Comparison of ENCODE assay signal across 15 mouse cellular contexts in genomic region chr19:40760071-40760470, GRCm38 (mm10). TPM values are rescaled to one million over a fixed set of nuclear protein-coding genes. Genes with fewer than 3 reads are reported as not detected.
"Had no signal": no experiment of that assay in that cellular context is flagged by ENCODE, and none has a peak within 500 bp of the region (broad histone marks: within the 10 kb centered on the region; RNA-seq: fewer than 3 reads in every experiment).

No protein-coding gene starts in this region.

- H3K9me3 ChIP-seq: limb, embryonic 15.5 days; midbrain, embryonic 15.5 days; neural tube, embryonic 13.5 days; stomach, embryonic 15.5 days had no signal

- ATAC-seq: midbrain, embryonic 15.5 days had no signal

- DNase-seq: kidney, adult 9 months; kidney, postnatal 36 days; layer of hippocampus, adult 9-11 months; layer of hippocampus, postnatal 36 days; lung, adult 18-20 months; right cerebral cortex, postnatal 14 days; thymus, adult 2 months; thymus, postnatal 25 days had no signal

- H3K4me2 ChIP-seq: limb, embryonic 15.5 days; midbrain, embryonic 11.5 days; midbrain, embryonic 15.5 days; neural tube, embryonic 13.5 days; stomach, embryonic 15.5 days had no signal

- H3K27me3 ChIP-seq: limb, embryonic 15.5 days; midbrain, embryonic 15.5 days; neural tube, embryonic 13.5 days; stomach, embryonic 15.5 days had no signal

- H3K4me1 ChIP-seq: stomach, embryonic 15.5 days had no signal

- H3K9ac ChIP-seq: limb, embryonic 15.5 days; liver, embryonic 14.5 days; midbrain, embryonic 15.5 days; neural tube, embryonic 13.5 days; stomach, embryonic 15.5 days had no signal

- H3K27ac ChIP-seq: kidney, postnatal 0 days; limb, embryonic 15.5 days; liver, embryonic 14.5 days; midbrain, embryonic 15.5 days; neural tube, embryonic 13.5 days; stomach, embryonic 15.5 days had no signal

- H3K36me3 ChIP-seq: limb, embryonic 15.5 days; midbrain, embryonic 15.5 days; neural tube, embryonic 13.5 days; stomach, embryonic 15.5 days had no signal

- H3K4me3 ChIP-seq: limb, embryonic 15.5 days; midbrain, embryonic 15.5 days; neural tube, embryonic 13.5 days; stomach, embryonic 15.5 days had no signal

RNA-seq across cellular contexts. Expression of gene Cc2d2b, which starts 11.5 kb away (rescaled TPM):
- polyA plus RNA-seq: kidney, postnatal 0 days; midbrain, embryonic 15.5 days; neural tube, embryonic 13.5 days; thymus, adult 2 months had no signal
